Mouse (Mus musculus) megakaryocyte, embryonic 14.5 days (primary cell): ENCODE results near the gene Agap1.

Source experiments
- FLI1 ChIP-seq: IDR thresholded peaks from 2 replicates; pipeline ENCODE4 v1.6.1; 2012; ENCODE audit warnings: low read length, inconsistent platforms, mixed read lengths
- GATA1 ChIP-seq: IDR thresholded peaks from 3 replicates; pipeline ENCODE4 v1.6.1; 2012; ENCODE audit warnings: mixed read lengths, low read length, inconsistent platforms, borderline replicate concordance

- no peak for TF ChIP-seq GATA1
- TF ChIP-seq FLI1: no peak
These were observed 87.9 kb downstream of the Agap1 start for GRCm38 (mm10) chr1:89542464-89542863.
